Mouse (Mus musculus) left cerebral cortex, adult 8-10 months (tissue): ENCODE results near the gene Pdcd2. TPM values are rescaled to one million over a fixed set of nuclear protein-coding genes. Genes with fewer than 3 reads are reported as not detected.

Experiments used
- DNase-seq, 2 experiments: peaks; one replicate each; pipeline ENCODE4 v3.0.0; 2022; ENCODE audit warnings: low spot score in 2 of 2
- total RNA-seq, 4 experiments: library from RNA; stranded (reverse); gene quantifications; 2 replicates each; pipeline ENCODE4 v1.2.4; 2022

Gene Pdcd2
- total RNA-seq, 4 experiments from 2014 or later, result 14.9 to 28.9 (median 23.8) TPM

DNA sequence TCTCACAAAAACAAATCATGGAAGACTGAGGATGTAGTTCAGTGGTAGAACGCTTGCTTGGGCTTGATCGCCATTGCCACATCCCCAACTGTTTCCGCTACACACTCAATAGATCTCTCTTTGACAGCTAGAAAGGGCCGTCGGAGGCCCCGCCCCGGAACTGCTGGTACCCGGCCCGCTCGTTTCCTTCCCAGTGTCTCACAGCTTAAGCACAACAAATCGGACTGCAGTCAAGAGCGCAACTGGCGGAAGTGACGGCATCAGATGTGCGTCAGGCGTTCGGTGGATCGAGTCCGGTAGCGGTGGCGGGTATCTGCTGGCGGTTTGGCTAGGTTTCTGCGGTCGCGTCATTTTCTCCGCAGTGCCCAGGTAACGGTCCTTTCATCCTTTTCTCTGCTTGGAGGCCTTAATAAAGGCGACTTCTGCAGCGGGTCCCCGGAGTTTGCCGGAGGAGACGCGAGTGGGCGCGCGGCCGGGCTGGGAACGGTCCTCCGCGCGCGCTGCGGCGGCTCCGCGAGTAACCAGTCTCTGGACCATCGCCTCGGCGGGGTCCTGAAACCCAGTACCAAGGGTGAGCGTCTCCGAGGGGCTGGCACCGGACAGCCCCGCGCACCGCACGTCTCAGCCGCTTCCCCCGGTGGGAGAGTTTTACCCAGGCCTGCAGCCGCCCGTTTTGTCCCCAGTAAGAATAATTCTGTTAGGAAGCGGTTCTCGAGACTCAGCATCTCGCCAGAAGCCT lies 27.3 kb downstream of the Pdcd2 start, which contains the start of the genes Psmb1 and Tbp:
Psmb1 (minus strand) TSS at position 96 of the 739 bp plus-strand sequence.
Tbp (plus strand) TSS at position 233 of the 739 bp plus-strand sequence.
- DNase-seq, result peak; percentile 96 to 97

DNA sequence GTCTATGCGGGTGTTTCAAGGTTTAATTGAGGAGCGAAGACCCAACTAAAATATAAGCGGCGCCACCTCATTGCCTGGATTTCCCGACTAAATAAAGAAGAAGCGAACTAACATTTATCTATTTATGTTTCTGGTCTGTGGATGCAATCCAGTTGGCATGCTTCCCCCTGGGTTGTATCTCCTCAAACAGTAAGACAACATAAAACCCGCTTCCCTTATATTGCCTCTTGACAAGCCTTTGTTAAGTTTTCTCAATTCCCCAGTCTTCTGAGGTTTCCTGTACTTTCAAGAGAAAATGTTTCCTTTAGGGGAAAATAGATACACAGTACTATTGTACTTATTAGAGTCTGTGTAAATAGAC lies 28.4 kb downstream of the Pdcd2 start:
- no peak for DNase-seq

DNA sequence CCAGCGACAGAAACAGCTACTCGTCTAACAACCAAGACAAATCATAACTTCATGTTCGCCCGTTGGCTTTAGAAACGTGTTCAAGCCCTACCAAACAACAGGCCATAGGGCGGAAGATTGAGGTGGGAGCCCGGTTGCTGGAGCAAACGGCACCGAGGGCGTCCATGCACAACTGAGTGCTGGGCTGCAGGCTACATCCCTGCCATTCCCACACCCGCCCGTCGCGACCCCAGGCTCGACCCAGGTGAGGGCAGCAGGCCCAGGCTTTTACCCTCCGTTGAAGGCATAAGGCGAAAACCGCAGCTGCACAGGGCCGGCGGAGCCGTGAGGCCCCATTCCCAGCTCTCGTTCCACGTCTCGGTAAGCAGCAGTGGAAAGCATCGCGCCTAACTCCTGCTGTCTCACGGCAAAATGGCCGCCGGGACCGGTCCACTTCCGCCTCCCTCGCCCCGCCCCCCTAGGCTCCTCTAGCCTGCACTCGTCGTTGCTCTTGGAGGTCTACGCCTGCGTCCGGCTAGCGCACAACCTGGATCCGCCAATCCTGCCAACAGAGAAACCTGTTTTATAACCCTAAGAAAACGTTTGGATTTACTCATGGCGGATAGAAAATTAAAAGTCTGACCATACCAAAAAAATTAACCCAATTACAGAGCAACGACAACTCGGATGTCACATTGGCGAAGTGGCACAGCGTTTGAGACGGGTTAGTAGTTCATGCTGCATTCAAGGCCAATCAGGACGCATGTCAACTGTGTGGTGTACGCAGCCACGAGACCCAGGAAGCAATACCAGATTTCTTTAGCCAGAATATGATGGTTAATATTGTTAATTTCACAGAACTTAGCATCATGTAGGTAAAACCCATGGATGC lies 29.0 kb downstream of the Pdcd2 start:
- peak; percentile 91 for DNase-seq

DNA sequence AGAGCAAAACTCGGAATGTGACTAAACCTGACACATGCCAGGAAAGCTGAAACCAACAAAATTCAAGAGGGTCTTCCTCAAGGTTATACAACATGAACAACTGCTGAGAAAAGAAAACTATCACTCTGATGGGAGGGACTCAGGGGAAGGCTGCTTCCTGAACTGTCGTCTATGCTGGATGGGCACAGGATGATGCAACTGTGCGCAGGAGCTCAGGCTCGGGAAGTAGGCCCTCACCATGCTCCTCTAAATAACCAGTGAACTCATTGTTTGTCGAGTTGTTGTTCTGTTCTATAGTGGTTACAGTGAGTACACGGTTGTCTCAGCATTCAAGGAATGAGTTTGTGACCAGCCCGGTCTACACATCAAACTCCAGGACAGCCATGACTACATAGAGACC lies 36.6 kb downstream of the Pdcd2 start:
- DNase-seq, result no peak

DNA sequence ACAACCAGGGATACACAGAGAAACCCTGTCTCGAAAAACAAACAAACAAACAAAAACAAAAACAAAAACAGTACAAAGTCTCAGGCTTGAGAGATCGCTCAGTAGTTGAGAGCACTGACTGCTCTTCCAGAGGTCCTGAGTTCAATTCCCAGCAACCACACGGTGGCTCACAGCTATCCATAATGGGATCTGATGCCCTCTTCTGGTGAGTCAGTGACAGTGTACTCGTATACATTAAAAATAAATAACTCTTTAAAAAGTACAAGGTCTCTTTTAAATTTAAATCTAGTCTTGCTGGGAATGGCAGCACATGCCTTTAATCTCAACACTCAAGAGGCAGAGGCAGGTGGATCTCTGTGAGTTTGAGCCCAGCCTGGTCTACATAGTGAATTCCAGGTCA lies 54.4 kb downstream of the Pdcd2 start:
- no peak for DNase-seq

Other genes with a start within 250 kb of the Pdcd2 start
- gene Dll1, start 150.4 kb downstream of the Pdcd2 start, total RNA-seq, result 10 to 100 TPM in 1 of 4 experiments, 1 to 10 TPM in 3; 5.8 to 10.6 (median 8.0) TPM
- gene Fam120b, start 131.1 kb downstream of the Pdcd2 start, total RNA-seq, result 10 to 100 TPM; 44.8 to 48.3 (median 45.6) TPM
- 100 to 1,000 TPM; 123 to 140 (median 133) TPM for gene Psmb1, start 27.6 kb downstream of the Pdcd2 start, total RNA-seq
- gene Tbp, start 27.4 kb downstream of the Pdcd2 start, total RNA-seq, result 10 to 100 TPM; 29.9 to 36.9 (median 33.1) TPM
- gene Prdm9, start 37.1 kb upstream of the Pdcd2 start, total RNA-seq, result 1 to 10 TPM; 1.8 to 3.6 (median 2.9) TPM
- 10 to 100 TPM; 20.2 to 29.2 (median 23.5) TPM for gene Chd1, start 177.7 kb upstream of the Pdcd2 start, total RNA-seq